Mouse (Mus musculus) myocyte (in vitro differentiated cells): ENCODE measurements at regions not wholly inside any gene's neighbourhood (a gene's known extent, or its start where the extent isn't known, plus 50 kb on each side); places are given as distances from the start of the nearest gene placed in this dataset.

Source experiments
- CEBPB ChIP-seq: IDR thresholded peaks from 2 replicates; pipeline ENCODE4 v1.6.1; 2011; ENCODE audit warnings: mild to moderate bottlenecking, moderate library complexity; ENCODE audit not compliant: poor library complexity, insufficient read depth, severe bottlenecking
- MAX ChIP-seq: IDR thresholded peaks from one replicate; pipeline ENCODE4 v1.6.1; 2011; ENCODE audit warnings: low read depth, mild to moderate bottlenecking, control low read depth
- MYOD1 ChIP-seq, 3 experiments: IDR thresholded peaks; one replicate each; pipeline ENCODE4 v1.6.1; 2011; ENCODE audit warnings: control low read depth in 2 of 3, low read depth in 2 of 3, mild to moderate bottlenecking in 2 of 3, moderate library complexity in 1 of 3; ENCODE audit not compliant: insufficient read length in 2 of 3, control insufficient read depth in 1 of 3
- POLR2A ChIP-seq: IDR thresholded peaks from one replicate; pipeline ENCODE4 v1.6.1; 2011; ENCODE audit warnings: low read depth, mild to moderate bottlenecking, control low read depth, moderate library complexity; ENCODE audit not compliant: insufficient read length
- POLR2AphosphoS2 ChIP-seq: IDR thresholded peaks from one replicate; pipeline ENCODE4 v1.6.1; 2011; ENCODE audit warnings: low read depth, control low read depth; ENCODE audit not compliant: insufficient read length
- REST ChIP-seq: IDR thresholded peaks from one replicate; pipeline ENCODE4 v1.6.1; 2011; ENCODE audit warnings: mild to moderate bottlenecking, control low read depth, moderate library complexity; ENCODE audit not compliant: insufficient read depth, insufficient read length
- USF1 ChIP-seq: IDR thresholded peaks from one replicate; pipeline ENCODE4 v1.6.1; 2011; ENCODE audit warnings: low read depth, mild to moderate bottlenecking, control low read depth, moderate library complexity

DNA sequence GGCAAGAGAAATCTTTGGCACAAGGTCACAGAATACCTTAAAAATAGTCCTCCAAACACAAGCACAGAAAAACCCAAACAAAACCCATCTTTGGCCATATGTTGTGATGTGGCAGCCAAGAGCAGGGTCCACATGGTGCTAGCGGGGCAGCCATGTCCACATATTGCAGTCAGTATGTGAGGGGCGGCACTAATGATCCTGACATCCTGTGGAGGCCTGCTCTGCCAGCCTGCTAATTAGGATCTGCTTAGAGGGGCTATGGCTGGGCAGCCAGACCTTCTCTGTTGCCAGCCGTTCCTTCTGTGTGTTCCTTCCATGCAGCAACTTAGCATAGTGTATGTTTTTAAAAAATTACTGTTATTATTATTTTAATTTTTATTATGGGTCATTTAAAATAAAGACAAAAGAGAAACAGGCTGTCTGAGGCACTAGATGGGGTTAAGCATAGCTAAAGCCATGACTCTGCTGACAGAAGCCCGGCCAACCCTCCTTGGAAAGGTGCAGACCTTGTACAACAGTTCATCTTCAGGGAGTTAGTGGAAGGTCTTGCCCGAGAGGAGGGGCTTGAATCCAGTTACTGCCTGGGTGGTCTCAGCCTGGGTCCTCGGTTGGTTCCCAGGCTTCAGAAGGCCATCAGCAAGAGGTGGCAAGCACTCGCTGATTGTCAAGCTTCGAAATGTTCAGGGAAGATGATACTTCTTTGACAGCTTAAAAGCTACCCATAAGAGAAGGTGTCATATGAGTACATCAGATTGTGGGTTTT is 487.1 kb downstream of the Dhx35 start:
- TF ChIP-seq REST (no peak), MYOD1 (IDR thresholded peaks at IDR 0.05; ENCODE audit: control insufficient read depth in 1 of 3, insufficient read length in 2 of 3, low read depth in 2 of 3) (no peak), POLR2A (no peak), MAX (no peak), POLR2AphosphoS2 (no peak), CEBPB (no peak), USF1 (no peak)
